Mouse (Mus musculus): ENCODE measurements around the gene Tspan4. TPM values are rescaled to one million over a fixed set of nuclear protein-coding genes. Genes with fewer than 3 reads are reported as not detected.

The Tspan4 gene
- polyA plus RNA-seq, 1 experiment from 2014 or later: 24.8 TPM

GRCm38 (mm10) chr7:141540312-141541081 lies 65.5 kb downstream of the Tspan4 start:
- peaks cover 20% of the 10 kb centered on the region for H3K4me1 ChIP-seq (replicated peaks)
- 0 out of 2 replicates have a peak, but pooled peaks have one; percentile 33 for ATAC-seq (ENCODE audit: insufficient number of reproducible peaks, insufficient read depth, low FRiP score, low TSS enrichment, low read depth)
- H3K27ac ChIP-seq: peak overlapping the region; percentile 56; the same call in 1 of the 2 replicates
- 62% methylated on average over 13 of the region's 13 CpGs for WGBS
- H3K9ac ChIP-seq (replicated peaks): peak overlapping the region; percentile 78; the same call in 1 of the 2 replicates
- H3K4me2 ChIP-seq: peak overlapping the region; percentile 86
- H3K36me3 ChIP-seq: no peaks in the 10 kb centered on the region
- no peaks in the 10 kb centered on the region for H3K9me3 ChIP-seq
- no peaks in the 10 kb centered on the region for H3K27me3 ChIP-seq
- peak overlapping the region; percentile 74 for H3K4me3 ChIP-seq (replicated peaks)

GRCm38 (mm10) chr7:141541681-141542080 lies 66.6 kb downstream of the Tspan4 start:
- Histone ChIP-seq H3K9me3 (no peaks in the 10 kb centered on the region), H3K4me3 (replicated peaks) (no peak overlapping the region), H3K4me2 (no peak overlapping the region), H3K9ac (replicated peaks) (no peak overlapping the region), H3K36me3 (no peaks in the 10 kb centered on the region), H3K27ac (no peak overlapping the region), H3K4me1 (replicated peaks) (peaks cover 20% of the 10 kb centered on the region), H3K27me3 (no peaks in the 10 kb centered on the region)
- ATAC-seq (ENCODE audit: insufficient number of reproducible peaks, insufficient read depth, low FRiP score, low TSS enrichment, low read depth): no peak
- 76% methylated on average over 4 of the region's 4 CpGs for WGBS

GRCm38 (mm10) chr7:141542588-141542987 lies 67.5 kb downstream of the Tspan4 start:
- H3K4me3 ChIP-seq (replicated peaks): no peak overlapping the region

More at GRCm38 (mm10) chr7:141542588-141542987, 67.5 kb downstream of the Tspan4 start:
- no peak overlapping the region for H3K4me2 ChIP-seq
- H3K9ac ChIP-seq (replicated peaks): no peak overlapping the region
- no peaks in the 10 kb centered on the region for H3K36me3 ChIP-seq
- no peaks in the 10 kb centered on the region for H3K27me3 ChIP-seq
- ATAC-seq (ENCODE audit: insufficient number of reproducible peaks, insufficient read depth, low FRiP score, low TSS enrichment, low read depth): no peak
- WGBS: 82% methylated on average over 2 of the region's 2 CpGs
- no peaks in the 10 kb centered on the region for H3K9me3 ChIP-seq
- H3K4me1 ChIP-seq (replicated peaks): peaks cover 20% of the 10 kb centered on the region
- no peak overlapping the region for H3K27ac ChIP-seq

Other genes starting within 250 kb of the Tspan4 start
- 95.8 and 102 TPM in 2 replicates for gene Phrf1, start 246.5 kb upstream of the Tspan4 start, polyA plus RNA-seq (2016; fragmentation: Nextera tagmentation; extraction: Ambion mirVana)
- 0.51 and 1.0 TPM in 2 replicates for gene Irf7, start 208.8 kb upstream of the Tspan4 start, polyA plus RNA-seq (2016; fragmentation: Nextera tagmentation; extraction: Ambion mirVana)
- not detected in 2 replicates for gene Cdhr5, start 198.5 kb upstream of the Tspan4 start, polyA plus RNA-seq (2016; fragmentation: Nextera tagmentation; extraction: Ambion mirVana)
- 10.5 and 11.4 TPM in 2 replicates for gene Sct, start 196.1 kb upstream of the Tspan4 start, polyA plus RNA-seq (2016; fragmentation: Nextera tagmentation; extraction: Ambion mirVana)
- 1.6 TPM in 2 replicates for gene Drd4, start 183.2 kb upstream of the Tspan4 start, polyA plus RNA-seq (2016; fragmentation: Nextera tagmentation; extraction: Ambion mirVana)
- gene Deaf1, start 147.6 kb upstream of the Tspan4 start, polyA plus RNA-seq (2016; fragmentation: Nextera tagmentation; extraction: Ambion mirVana): 61.8 and 66.5 TPM in 2 replicates
- gene Tmem80, start 147.5 kb upstream of the Tspan4 start, polyA plus RNA-seq (2016; fragmentation: Nextera tagmentation; extraction: Ambion mirVana): 50.7 and 52.0 TPM in 2 replicates
- 5.1 and 6.3 TPM in 2 replicates for gene Eps8l2, start 136.4 kb upstream of the Tspan4 start, polyA plus RNA-seq (2016; fragmentation: Nextera tagmentation; extraction: Ambion mirVana)
- 299 and 318 TPM in 2 replicates for gene Taldo1, start 83.0 kb upstream of the Tspan4 start, polyA plus RNA-seq (2016; fragmentation: Nextera tagmentation; extraction: Ambion mirVana)
- gene Gatd1, start 61.1 kb upstream of the Tspan4 start, polyA plus RNA-seq (2016; fragmentation: Nextera tagmentation; extraction: Ambion mirVana): 60.6 and 63.8 TPM in 2 replicates
- 5.6 and 6.3 TPM in 2 replicates for gene Cend1, start 45.7 kb upstream of the Tspan4 start, polyA plus RNA-seq (2016; fragmentation: Nextera tagmentation; extraction: Ambion mirVana)
- gene Slc25a22, start 37.3 kb upstream of the Tspan4 start, polyA plus RNA-seq (2016; fragmentation: Nextera tagmentation; extraction: Ambion mirVana): 33.1 and 38.3 TPM in 2 replicates
- 16.4 and 19.2 TPM in 2 replicates for gene Pidd1, start 31.2 kb upstream of the Tspan4 start, polyA plus RNA-seq (2016; fragmentation: Nextera tagmentation; extraction: Ambion mirVana)
- gene Rplp2, start 27.9 kb upstream of the Tspan4 start, polyA plus RNA-seq (2016; fragmentation: Nextera tagmentation; extraction: Ambion mirVana): 1,204 and 1,293 TPM in 2 replicates
- 13.7 and 14.9 TPM in 2 replicates for gene Pnpla2, start 20.0 kb upstream of the Tspan4 start, polyA plus RNA-seq (2016; fragmentation: Nextera tagmentation; extraction: Ambion mirVana)
- 7.7 and 9.8 TPM in 2 replicates for gene Cracr2b, start 14.1 kb upstream of the Tspan4 start, polyA plus RNA-seq (2016; fragmentation: Nextera tagmentation; extraction: Ambion mirVana)
- 11.3 and 13.5 TPM in 2 replicates for gene Cd151, start 7.8 kb upstream of the Tspan4 start, polyA plus RNA-seq (2016; fragmentation: Nextera tagmentation; extraction: Ambion mirVana)
- gene Polr2l, start 108 bp upstream of the Tspan4 start, polyA plus RNA-seq (2016; fragmentation: Nextera tagmentation; extraction: Ambion mirVana): 65.7 and 67.3 TPM in 2 replicates
- 27.5 and 28.0 TPM in 2 replicates for gene Chid1, start 64.6 kb downstream of the Tspan4 start, polyA plus RNA-seq (2016; fragmentation: Nextera tagmentation; extraction: Ambion mirVana)
- gene Ap2a2, start 86.9 kb downstream of the Tspan4 start, polyA plus RNA-seq (2016; fragmentation: Nextera tagmentation; extraction: Ambion mirVana): 93.3 and 94.1 TPM in 2 replicates
- 0.18 TPM in 2 replicates for gene Muc6, start 180.1 kb downstream of the Tspan4 start, polyA plus RNA-seq (2016; fragmentation: Nextera tagmentation; extraction: Ambion mirVana)
- gene Muc2, start 215.1 kb downstream of the Tspan4 start, polyA plus RNA-seq (2016; fragmentation: Nextera tagmentation; extraction: Ambion mirVana): 0.60 and 0.61 TPM in 2 replicates